Mouse (Mus musculus) adrenal gland, postnatal 36 days (tissue): ENCODE results near the gene Ypel1. TPM values are rescaled to one million over a fixed set of nuclear protein-coding genes. Genes with fewer than 3 reads are reported as not detected.

ENCODE experiments used
- DNase-seq, 2 experiments: peaks; one replicate each; pipeline ENCODE4 v3.0.0; 2021; ENCODE audit warnings: mixed read lengths in 1 of 2
- total RNA-seq, 2 experiments: library from RNA; stranded (reverse); gene quantifications; 2 replicates each; pipeline ENCODE4 v1.2.3; 2021

Gene Ypel1
- total RNA-seq, 2 experiments from 2014 or later: 3.3 to 7.8 TPM

- DNase-seq: no peak
Observed at GRCm38 (mm10) chr16:17086241-17086640, 16.7 kb downstream of the Ypel1 start.

GRCm38 (mm10) chr16:17086669-17087193 is 17.2 kb downstream of the Ypel1 start:
- no peak for DNase-seq

- DNase-seq: no peak
Observed at GRCm38 (mm10) chr16:17088346-17088745, 18.9 kb downstream of the Ypel1 start.

- DNase-seq: no peak
Observed at GRCm38 (mm10) chr16:17096938-17097337, 27.4 kb downstream of the Ypel1 start.

GRCm38 (mm10) chr16:17102630-17103220 is 33.2 kb downstream of the Ypel1 start:
- no peak for DNase-seq

- no peak for DNase-seq
Observed at GRCm38 (mm10) chr16:17104600-17104999, 35.1 kb downstream of the Ypel1 start.

- DNase-seq: peak; percentile 70 to 77
Observed at GRCm38 (mm10) chr16:17110771-17111743, 41.6 kb downstream of the Ypel1 start, which contains the start of gene Ppil2. Ppil2 (minus strand) TSS chr16:17111257.

- DNase-seq: no peak
Observed at GRCm38 (mm10) chr16:17117309-17117799, 47.9 kb downstream of the Ypel1 start.

GRCm38 (mm10) chr16:17121569-17121968 is 52.1 kb downstream of the Ypel1 start:
- DNase-seq: no peak

GRCm38 (mm10) chr16:17124119-17124870 is 54.8 kb downstream of the Ypel1 start:
- no peak for DNase-seq

GRCm38 (mm10) chr16:17124871-17125520 is 55.5 kb downstream of the Ypel1 start, which contains the start of gene 2610318N02Rik:
2610318N02Rik (minus strand) TSS chr16:17125167.
- peak; percentile 88 for DNase-seq

- peak; percentile 59 for DNase-seq
Observed at GRCm38 (mm10) chr16:17127292-17127691, 57.8 kb downstream of the Ypel1 start.

- DNase-seq: peak in 1 of 2 experiments; percentile 21
Observed at GRCm38 (mm10) chr16:17131191-17132088, 61.9 kb downstream of the Ypel1 start.

GRCm38 (mm10) chr16:17132089-17132905 is 62.8 kb downstream of the Ypel1 start, which contains the start of gene Sdf2l1:
Sdf2l1 (minus strand) TSS chr16:17132383.
- DNase-seq: peak; percentile 97 to 98

GRCm38 (mm10) chr16:17132906-17133200 is 63.4 kb downstream of the Ypel1 start:
- no peak for DNase-seq
